Mouse (Mus musculus) thymus, postnatal 4 days (tissue): ENCODE data around the gene Ncbp3.

ENCODE experiments used
- DNase-seq: peaks from one replicate; pipeline ENCODE4 v3.0.0; 2021

Gene Ncbp3

DNA sequence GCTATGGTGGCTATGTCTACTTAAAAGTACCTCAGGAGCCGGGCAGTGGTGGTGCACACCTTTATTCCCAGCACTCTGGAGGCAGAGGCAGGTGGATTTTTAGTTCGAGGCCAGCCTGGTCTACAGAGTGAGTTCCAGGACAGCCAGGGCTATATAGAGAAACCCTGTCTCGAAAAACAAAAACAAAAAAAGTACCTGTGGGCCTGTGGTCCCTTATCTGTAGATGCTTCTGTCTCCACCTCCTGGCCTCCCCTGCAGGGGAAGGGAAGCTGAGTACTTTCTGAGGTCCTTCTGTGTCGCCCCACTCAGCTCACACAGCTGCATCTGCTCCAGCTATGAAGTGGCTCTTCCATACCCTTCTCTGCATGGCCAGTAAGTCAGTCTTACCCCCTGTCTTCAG, 42.7 kb downstream of the Ncbp3 start, which contains the start of gene Itgae:
Itgae (plus strand) TSS at position 301 of the 400 bp plus-strand sequence.
- DNase-seq: no peak

DNA sequence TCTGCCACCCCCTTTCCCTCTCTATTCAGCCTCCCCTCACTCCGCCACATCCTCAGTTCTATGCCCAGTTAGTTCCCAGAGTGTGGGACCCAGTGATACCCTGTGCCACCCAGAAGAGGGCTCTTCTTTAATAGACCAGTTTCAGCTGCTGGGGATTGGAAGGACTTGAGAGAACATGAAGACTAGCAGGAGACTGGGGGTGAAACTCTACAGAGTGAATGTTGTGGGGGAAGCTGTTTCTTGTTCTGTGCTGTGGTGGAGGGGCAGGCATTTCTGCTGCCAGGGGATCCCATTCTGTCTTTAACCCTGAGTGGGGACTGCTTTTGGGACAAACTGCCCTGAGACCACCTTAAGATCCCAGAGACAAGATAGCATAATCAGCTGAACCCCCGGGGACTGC, 43.2 kb downstream of the Ncbp3 start:
- DNase-seq: no peak

DNA sequence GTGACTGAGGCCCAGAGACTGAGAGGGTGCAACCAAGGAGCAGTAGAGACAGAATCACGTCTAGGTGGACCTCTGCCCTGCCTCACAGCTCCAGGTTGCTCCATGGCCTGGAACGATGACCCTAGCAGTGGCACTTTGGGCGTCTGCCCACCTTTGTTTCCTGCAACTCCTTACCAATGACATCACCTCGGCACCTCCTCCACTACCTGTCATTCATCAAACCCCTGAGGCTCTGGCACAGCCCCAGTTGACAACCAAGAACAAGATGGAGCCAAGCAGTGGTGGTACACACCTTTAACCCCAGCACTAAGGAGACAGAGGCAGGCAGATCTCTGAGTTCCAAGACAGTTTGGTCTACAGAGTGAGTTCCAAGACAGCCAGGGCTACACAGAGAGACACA, 44.5 kb downstream of the Ncbp3 start:
- no peak for DNase-seq

- DNase-seq: no peak
These were observed 45.3 kb downstream of the Ncbp3 start for GRCm38 (mm10) chr11:73092877-73093276.

GRCm38 (mm10) chr11:73094231-73094995, 46.8 kb downstream of the Ncbp3 start:
- peak; percentile 56 for DNase-seq

DNA sequence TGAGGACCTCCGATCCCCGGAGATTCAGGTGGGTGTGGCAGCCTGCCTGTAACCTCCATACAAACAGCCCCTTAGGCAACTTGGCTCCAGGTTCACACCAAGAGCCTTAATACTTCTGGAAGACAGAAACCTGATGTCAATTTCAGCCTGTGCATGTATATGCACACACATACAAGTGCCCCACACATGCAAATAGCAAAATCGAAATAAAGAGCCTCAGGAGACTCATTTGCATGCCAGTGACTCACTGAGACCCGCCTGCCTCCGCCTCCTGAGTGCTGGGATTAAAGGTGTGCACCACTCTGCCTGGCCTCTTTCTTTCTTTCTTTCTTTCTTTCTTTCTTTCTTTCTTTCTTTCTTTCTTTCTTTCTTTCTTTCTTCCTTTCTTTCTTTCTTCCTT, 51.3 kb downstream of the Ncbp3 start:
- no peak for DNase-seq

GRCm38 (mm10) chr11:73099976-73100750, 52.6 kb downstream of the Ncbp3 start:
- DNase-seq: no peak

DNA sequence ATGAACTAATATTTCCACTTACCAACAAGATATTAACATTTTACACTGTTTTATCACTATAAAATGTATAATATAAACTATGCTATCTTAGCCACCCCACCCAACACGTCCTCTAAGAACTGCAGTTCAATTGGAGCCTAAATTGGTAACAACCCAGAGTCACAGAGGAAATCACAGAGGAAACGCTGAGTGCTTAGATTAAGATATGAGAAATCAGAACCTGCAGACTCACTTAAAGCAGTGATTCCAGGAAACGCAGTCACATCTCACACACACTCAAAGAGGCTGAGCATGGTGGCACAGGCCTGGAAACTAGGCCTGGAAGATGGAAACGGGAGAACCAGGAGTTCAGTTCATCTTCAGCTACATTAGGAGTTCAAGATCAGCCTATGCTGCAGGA, 53.7 kb downstream of the Ncbp3 start:
- DNase-seq: no peak

GRCm38 (mm10) chr11:73105246-73105645, 57.7 kb downstream of the Ncbp3 start:
- DNase-seq: no peak

DNA sequence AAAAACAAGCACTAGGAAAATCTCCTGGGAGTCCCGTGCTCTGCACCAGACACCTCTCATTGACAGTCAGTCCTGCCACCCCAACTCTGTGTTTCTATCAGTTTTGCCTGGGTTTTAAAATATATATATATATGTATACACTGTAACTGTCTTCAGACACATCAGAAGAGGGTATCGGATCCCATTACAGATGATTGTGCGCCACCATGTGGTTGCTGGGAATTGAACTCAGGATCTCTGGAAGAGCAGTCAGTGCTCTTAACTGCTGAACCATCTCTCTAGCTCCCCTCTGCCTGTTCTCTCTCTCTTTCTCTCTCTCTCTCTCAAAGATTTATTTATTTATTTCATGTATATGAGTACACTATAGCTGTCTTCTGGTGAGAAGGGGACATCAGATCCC, 59.8 kb downstream of the Ncbp3 start:
- DNase-seq: peak; percentile 77

DNA sequence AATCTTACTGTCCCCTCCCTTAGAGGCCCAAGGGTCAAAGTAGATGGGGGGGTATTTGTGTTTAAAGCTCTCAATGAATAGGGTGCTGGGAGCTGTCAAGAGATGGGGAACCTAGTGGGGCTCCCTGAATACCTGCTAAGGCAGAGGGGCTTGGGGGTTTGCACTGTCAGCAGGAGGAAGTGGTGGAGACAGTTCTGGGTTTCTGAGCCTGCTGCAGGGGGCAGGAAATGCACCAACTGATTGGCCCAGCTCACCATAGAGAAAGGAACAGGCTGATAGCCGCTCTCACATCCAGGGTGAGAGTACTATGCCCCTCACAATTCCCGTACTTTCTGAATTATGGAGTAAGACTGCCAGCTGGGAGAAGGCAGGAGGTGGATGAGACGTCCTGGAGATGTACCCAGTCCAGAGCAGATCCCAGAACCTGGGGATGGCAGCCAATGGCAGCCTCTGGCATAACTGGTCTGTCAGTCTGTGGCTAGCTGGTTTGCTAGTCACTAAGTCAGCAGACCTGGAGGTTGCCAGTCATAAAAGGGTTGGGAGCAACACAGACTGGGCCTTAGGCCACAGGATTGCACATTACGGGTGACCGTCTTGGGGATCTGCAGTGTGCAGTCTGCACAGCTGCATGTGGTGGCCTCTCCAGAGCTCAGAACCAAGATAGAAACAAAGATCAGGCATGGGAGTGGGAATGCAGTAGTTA, 60.8 kb downstream of the Ncbp3 start:
- DNase-seq: peak; percentile 76

- DNase-seq: peak; percentile 70
These were observed 61.5 kb downstream of the Ncbp3 start for GRCm38 (mm10) chr11:73108898-73109625.

- DNase-seq: no peak
These were observed 62.4 kb downstream of the Ncbp3 start for GRCm38 (mm10) chr11:73109941-73110340.

DNA sequence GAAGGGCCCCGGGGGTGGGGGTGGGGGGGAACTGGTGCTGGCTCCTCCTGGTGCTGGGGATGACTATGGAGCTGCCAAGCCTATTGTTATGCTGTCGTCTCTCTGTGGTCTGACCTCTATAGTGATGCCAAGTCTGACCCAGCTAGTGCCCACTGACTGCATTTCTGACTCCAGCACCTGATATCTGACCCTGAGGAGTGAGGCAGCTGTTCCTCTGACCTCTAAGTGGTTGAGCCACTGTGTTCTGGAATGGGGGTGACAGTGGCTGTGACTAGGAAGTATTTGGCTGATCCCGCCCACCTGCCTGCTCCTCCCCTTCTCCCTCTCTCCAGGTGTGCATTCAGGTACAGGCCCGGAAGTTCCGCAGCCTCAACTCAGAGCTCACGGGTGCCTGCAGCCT, 63.8 kb downstream of the Ncbp3 start:
- no peak for DNase-seq

- DNase-seq: no peak
These were observed 78.9 kb downstream of the Ncbp3 start for GRCm38 (mm10) chr11:73126495-73126894.

GRCm38 (mm10) chr11:73131020-73131419, 83.4 kb downstream of the Ncbp3 start:
- peak; percentile 74 for DNase-seq

DNA sequence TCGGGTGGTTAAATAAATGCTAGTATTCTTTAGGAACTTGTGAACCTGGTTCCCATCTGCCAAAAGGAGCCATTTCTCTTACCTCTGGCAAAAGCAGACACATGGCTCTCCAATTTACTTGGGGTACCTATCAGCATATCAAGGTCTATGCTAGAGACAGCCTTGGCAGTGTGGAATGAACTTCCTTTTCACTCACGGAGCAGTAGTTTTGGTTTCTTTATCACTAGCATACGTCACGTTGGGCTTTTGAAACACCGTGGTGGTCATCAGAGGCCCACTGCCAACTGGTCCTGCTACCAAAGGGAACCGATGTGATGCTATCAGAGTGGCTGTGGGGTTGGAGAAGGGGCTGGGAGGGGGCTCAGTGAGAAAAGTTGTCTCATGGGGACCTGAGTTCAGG, 85.4 kb downstream of the Ncbp3 start:
- DNase-seq: no peak

DNA sequence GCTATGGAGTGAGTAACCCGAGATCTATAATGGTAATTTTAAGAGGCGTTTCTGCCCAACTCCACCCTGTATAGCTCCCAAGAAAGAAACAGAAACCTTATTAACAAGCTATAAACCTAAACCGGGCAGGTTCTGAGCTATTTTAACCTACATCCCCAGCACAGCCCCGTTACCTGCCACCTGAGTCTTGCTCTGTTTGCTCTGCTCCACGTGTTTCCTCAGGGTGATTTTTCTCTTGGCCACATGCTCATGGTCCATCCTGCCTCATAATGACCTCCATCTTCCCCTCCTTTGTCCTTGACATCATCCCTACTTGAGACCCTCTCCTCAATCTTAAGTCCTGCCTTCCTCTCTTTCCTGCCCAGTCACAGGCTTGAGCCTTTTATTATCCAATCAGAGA, 86.6 kb downstream of the Ncbp3 start:
- DNase-seq: no peak

DNA sequence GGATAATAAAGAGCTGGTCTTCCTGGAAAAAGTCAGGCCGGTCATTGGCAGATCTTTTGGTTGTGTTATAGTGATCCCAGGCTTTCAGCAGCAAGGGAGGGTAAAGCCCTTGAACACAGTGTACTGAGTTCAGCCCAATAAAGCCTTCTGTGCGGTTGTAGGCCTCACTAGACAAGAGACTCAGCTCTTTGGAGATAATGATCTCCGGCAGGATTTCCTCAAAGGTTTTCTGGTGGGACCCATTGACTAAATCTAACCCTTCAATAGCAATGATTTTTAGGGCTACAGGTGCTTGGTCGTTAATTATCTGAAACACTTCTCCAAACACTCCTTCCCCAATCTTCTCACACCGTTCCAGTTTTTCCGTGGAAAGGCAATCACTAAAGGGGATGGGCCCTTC, 89.0 kb downstream of the Ncbp3 start:
- no peak for DNase-seq

- peak; percentile 34 for DNase-seq
These were observed 89.5 kb downstream of the Ncbp3 start for GRCm38 (mm10) chr11:73137116-73137515.

DNA sequence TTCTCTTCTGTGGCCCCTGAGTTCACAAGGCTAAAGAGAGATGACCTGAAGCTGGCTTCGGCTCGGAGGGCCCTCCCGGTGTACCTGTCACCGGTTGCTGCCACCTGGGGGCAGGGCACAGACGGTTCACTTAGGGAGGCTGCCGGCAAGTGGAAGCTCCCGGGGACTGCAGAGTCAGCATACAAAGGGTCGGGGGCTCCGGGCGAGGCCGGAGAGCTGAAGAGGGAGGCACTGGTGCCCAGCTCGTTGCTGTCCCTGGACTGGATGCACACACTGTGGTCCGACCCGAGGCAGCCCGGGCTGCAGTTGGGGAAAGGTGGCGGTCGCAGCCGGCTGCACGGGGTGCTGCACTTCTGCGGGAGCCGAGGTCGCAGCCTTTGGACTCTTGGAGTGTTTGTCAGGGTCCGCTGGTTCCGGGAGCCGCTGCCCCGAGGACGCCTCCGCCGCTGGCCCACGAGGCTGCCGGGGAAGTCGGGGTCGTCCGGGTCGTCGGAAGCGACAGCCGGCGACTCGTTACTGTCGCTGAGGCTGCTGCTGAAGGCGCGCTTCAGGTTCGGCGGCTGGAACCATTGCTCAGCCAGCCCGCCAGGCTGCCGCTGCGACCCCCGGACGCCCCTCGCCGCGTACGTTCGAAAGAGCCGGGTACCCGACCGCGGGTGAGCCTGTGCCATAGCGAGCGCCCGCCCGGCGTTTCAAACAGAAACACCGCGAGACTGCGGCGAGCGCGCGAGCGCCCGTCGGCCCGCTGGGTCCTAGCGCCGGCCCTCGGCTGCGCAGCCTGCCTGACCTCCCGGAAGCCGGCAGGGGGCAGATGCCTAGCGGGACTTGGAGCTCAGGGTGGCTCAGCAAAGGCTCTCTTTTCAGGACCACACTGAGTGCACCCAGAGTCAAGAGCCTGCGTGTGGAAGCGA, 90.3 kb downstream of the Ncbp3 start, which contains the start of gene Haspin:
Haspin (minus strand) TSS at position 704 of the 911 bp plus-strand sequence.
- DNase-seq: peak; percentile 97
